Mouse (Mus musculus) frontal cortex, postnatal 36 days (tissue): Measurements from ENCODE around the gene Resf1.
A peak's percentile ranks its signal among the peaks of the same experiment; 100 is the strongest.
"Not testable (repeated sequence)": the region's sequence is repeated elsewhere in the genome, so short reads cannot be mapped to it uniquely, and the experiment has no call there.

Experiments
- DNase-seq, 2 experiments: peaks; one replicate each; pipeline ENCODE4 v3.0.0; 2022; ENCODE audit warnings: low spot score in 2 of 2

The Resf1 gene

GRCm38 (mm10) chr6:149343802-149344201, 34.6 kb downstream of the Resf1 start:
- DNase-seq: no peak

GRCm38 (mm10) chr6:149344372-149344771, 35.2 kb downstream of the Resf1 start:
- DNase-seq: no peak

GRCm38 (mm10) chr6:149348211-149348610, 39.0 kb downstream of the Resf1 start:
- not testable (repeated sequence) for DNase-seq

- DNase-seq: no peak
Measured at GRCm38 (mm10) chr6:149354826-149355495, 45.7 kb downstream of the Resf1 start.

GRCm38 (mm10) chr6:149355799-149356198, 46.6 kb downstream of the Resf1 start:
- DNase-seq: not testable (repeated sequence)

GRCm38 (mm10) chr6:149357155-149357554, 47.9 kb downstream of the Resf1 start:
- DNase-seq: no peak

- not testable (repeated sequence) for DNase-seq
Measured at GRCm38 (mm10) chr6:149362533-149362932, 53.3 kb downstream of the Resf1 start.

GRCm38 (mm10) chr6:149365975-149366374, 56.8 kb downstream of the Resf1 start:
- not testable (repeated sequence) for DNase-seq

- no peak for DNase-seq
Measured at GRCm38 (mm10) chr6:149366403-149366802, 57.2 kb downstream of the Resf1 start.

GRCm38 (mm10) chr6:149374986-149375457, 65.8 kb downstream of the Resf1 start:
- DNase-seq: peak; percentile 15 to 52

- DNase-seq: no peak
Measured at GRCm38 (mm10) chr6:149383531-149383930, 74.3 kb downstream of the Resf1 start.
